Mouse (Mus musculus) lung, embryonic 14.5 days (tissue): ENCODE data around the gene Grip1. TPM values are rescaled to one million over a fixed set of nuclear protein-coding genes. Genes with fewer than 3 reads are reported as not detected.

ENCODE experiments used
- ATAC-seq: fragments of 200-750 bp; cut with Nextera tagmentation; 2 replicates; pipeline ENCODE4 v1.8.0; 2017; ENCODE audit warnings: mild to moderate bottlenecking, moderate TSS enrichment, moderate library complexity; ENCODE audit not compliant: insufficient read depth
- DNase-seq: peaks from one replicate; pipeline ENCODE4 v3.0.0-alpha.2; 2015
- H3K27ac ChIP-seq: fragments of 300-500 bp; sonication (generic); 2 replicates; pipeline ENCODE4 v1.5.1; 2014; ENCODE audit warnings: low read depth, mild to moderate bottlenecking, moderate library complexity
- H3K27me3 ChIP-seq: fragments of 300-500 bp; sonication (generic); 2 replicates; pipeline ENCODE4 v1.6.1; 2014; ENCODE audit warnings: low read length, control low read depth; ENCODE audit not compliant: insufficient read depth
- H3K36me3 ChIP-seq: fragments of 300-500 bp; sonication (generic); 2 replicates; pipeline ENCODE4 v1.6.1; 2014; ENCODE audit warnings: control low read depth; ENCODE audit not compliant: insufficient read depth
- H3K4me1 ChIP-seq: fragments of 300-500 bp; sonication (generic); 2 replicates; pipeline ENCODE4 v1.6.1; 2014; ENCODE audit warnings: antibody characterized with exemption, control low read depth; ENCODE audit not compliant: insufficient read depth
- H3K4me2 ChIP-seq: fragments of 300-500 bp; sonication (generic); 2 replicates; pipeline ENCODE4 v1.6.1; 2014; ENCODE audit warnings: mild to moderate bottlenecking
- H3K4me3 ChIP-seq: fragments of 300-500 bp; sonication (generic); 2 replicates; pipeline ENCODE4 v1.5.1; 2014; ENCODE audit warnings: low read depth, low read length
- H3K9ac ChIP-seq: fragments of 300-500 bp; sonication (generic); 2 replicates; pipeline ENCODE4 v1.6.1; 2014
- H3K9me3 ChIP-seq: fragments of 300-500 bp; sonication (generic); 2 replicates; pipeline ENCODE4 v1.6.1; 2016; ENCODE audit warnings: low read depth, low read length, control low read depth
- CTCF ChIP-seq: IDR thresholded peaks from 2 replicates; pipeline ENCODE4 v1.5.1; 2016; ENCODE audit warnings: antibody characterized with exemption, low read depth
- WGBS: fragments of 180-500 bp; shearing (Covaris S2); extraction: QIAGEN DNeasy Blood & Tissue Kit; methylation state at CpG from one replicate; pipeline ENCODE4 v1.1.7; 2014; 5-methylcytosine and 5-hydroxymethylcytosine counted together
- polyA plus RNA-seq: library from polyadenylated mRNA; unstranded; fragments of >200 nt; fragmentation: Nextera tagmentation; extraction: Ambion mirVana; gene quantifications from 2 replicates; pipeline ENCODE4 v1.2.1, GENCODE M21; 2014

Grip1 gene
- polyA plus RNA-seq, 1 experiment from 2014 or later, result 2.6 TPM

GRCm38 (mm10) chr10:119943906-119944305 lies 490.3 kb downstream of the Grip1 start:
- H3K36me3 ChIP-seq, result no peaks in the 10 kb centered on the region
- H3K9me3 ChIP-seq, result no peaks in the 10 kb centered on the region
- H3K27me3 ChIP-seq, result no peaks in the 10 kb centered on the region
- no peak overlapping the region for H3K9ac ChIP-seq
- no peak for TF ChIP-seq CTCF
- WGBS, result 66% methylated on average over 8 of the region's 8 CpGs
- no peak overlapping the region for H3K4me3 ChIP-seq
- H3K4me1 ChIP-seq, result no peaks in the 10 kb centered on the region
- H3K4me2 ChIP-seq, result no peak overlapping the region
- H3K27ac ChIP-seq, result no peak overlapping the region
- ATAC-seq, result no peak
- DNase-seq, result no peak

DNA sequence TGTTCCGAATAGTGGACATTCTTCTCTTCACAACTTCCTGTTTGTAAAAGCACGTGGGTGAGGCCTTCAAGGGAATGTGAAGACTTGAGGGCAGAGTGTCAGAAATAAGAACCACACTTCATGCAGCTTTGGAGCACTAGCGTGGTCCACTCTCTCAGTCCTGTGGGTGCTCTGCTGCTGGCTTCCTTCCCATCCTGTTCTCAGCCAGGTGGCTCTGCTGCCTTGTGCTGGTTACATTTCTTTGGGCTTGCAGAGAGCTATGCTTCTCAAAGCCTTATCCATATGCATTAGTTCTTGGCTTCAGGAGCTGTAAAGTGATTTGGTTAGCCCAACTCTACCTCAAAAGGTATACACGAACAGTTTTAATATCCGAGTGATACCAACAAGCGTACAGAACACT lies 497.8 kb downstream of the Grip1 start:
- H3K9ac ChIP-seq, result no peak overlapping the region
- no peak for DNase-seq

GRCm38 (mm10) chr10:119957260-119957955 lies 503.8 kb downstream of the Grip1 start:
- Histone ChIP-seq H3K4me2 (no peak overlapping the region), H3K4me1 (no peaks in the 10 kb centered on the region), H3K27ac (no peak overlapping the region), H3K4me3 (no peak overlapping the region), H3K9ac (no peak overlapping the region), H3K27me3 (no peaks in the 10 kb centered on the region), H3K9me3 (no peaks in the 10 kb centered on the region), H3K36me3 (no peaks in the 10 kb centered on the region)
- ATAC-seq (no peak), DNase-seq (no peak)
- WGBS, result 67% methylated on average over 17 of the region's 17 CpGs
- no peak for TF ChIP-seq CTCF

More for the DNA sequence above, 497.8 kb downstream of the Grip1 start:
- no peak for ATAC-seq
- no peaks in the 10 kb centered on the region for H3K4me1 ChIP-seq
- H3K9me3 ChIP-seq, result no peaks in the 10 kb centered on the region
- no peak overlapping the region for H3K27ac ChIP-seq
- TF ChIP-seq CTCF, result no peak
- H3K27me3 ChIP-seq, result no peaks in the 10 kb centered on the region
- no peaks in the 10 kb centered on the region for H3K36me3 ChIP-seq
- no peak overlapping the region for H3K4me2 ChIP-seq
- WGBS, result 67% methylated on average over 6 of the region's 6 CpGs
- H3K4me3 ChIP-seq, result no peak overlapping the region

- TF ChIP-seq CTCF, result no peak
- H3K4me1 ChIP-seq, result no peaks in the 10 kb centered on the region
- ATAC-seq (no peak), DNase-seq (no peak)
- no peak overlapping the region for H3K9ac ChIP-seq
- no peak overlapping the region for H3K4me3 ChIP-seq
- no peaks in the 10 kb centered on the region for H3K36me3 ChIP-seq
- no peaks in the 10 kb centered on the region for H3K9me3 ChIP-seq
- H3K4me2 ChIP-seq, result no peak overlapping the region
- WGBS, result 59% methylated on average over 3 of the region's 3 CpGs
- H3K27ac ChIP-seq, result no peak overlapping the region
- no peaks in the 10 kb centered on the region for H3K27me3 ChIP-seq
Measured at GRCm38 (mm10) chr10:119960915-119961314, 507.3 kb downstream of the Grip1 start.

- no peaks in the 10 kb centered on the region for H3K27me3 ChIP-seq
- DNase-seq (no peak), ATAC-seq (no peak)
- no peaks in the 10 kb centered on the region for H3K4me1 ChIP-seq
- H3K9me3 ChIP-seq, result no peaks in the 10 kb centered on the region
- H3K9ac ChIP-seq, result no peak overlapping the region
- TF ChIP-seq CTCF, result no peak
- H3K36me3 ChIP-seq, result no peaks in the 10 kb centered on the region
- WGBS, result 67% methylated on average over 8 of the region's 8 CpGs
- no peak overlapping the region for H3K27ac ChIP-seq
- H3K4me3 ChIP-seq, result no peak overlapping the region
- no peak overlapping the region for H3K4me2 ChIP-seq
Measured at GRCm38 (mm10) chr10:119966321-119966720, 512.7 kb downstream of the Grip1 start.

GRCm38 (mm10) chr10:119979396-119979795 lies 525.8 kb downstream of the Grip1 start:
- no peak for ATAC-seq

GRCm38 (mm10) chr10:119980032-119980431 lies 526.4 kb downstream of the Grip1 start:
- no peak for DNase-seq

More at GRCm38 (mm10) chr10:119979396-119979795, 525.8 kb downstream of the Grip1 start:
- DNase-seq, result no peak
- H3K4me3 ChIP-seq, result no peak overlapping the region
- H3K9ac ChIP-seq, result no peak overlapping the region
- no peaks in the 10 kb centered on the region for H3K36me3 ChIP-seq
- H3K9me3 ChIP-seq, result no peaks in the 10 kb centered on the region
- no peaks in the 10 kb centered on the region for H3K27me3 ChIP-seq
- no peak for TF ChIP-seq CTCF
- no peaks in the 10 kb centered on the region for H3K4me1 ChIP-seq
- WGBS, result 48% methylated on average over 8 of the region's 8 CpGs
- no peak overlapping the region for H3K4me2 ChIP-seq
- no peak overlapping the region for H3K27ac ChIP-seq

DNA sequence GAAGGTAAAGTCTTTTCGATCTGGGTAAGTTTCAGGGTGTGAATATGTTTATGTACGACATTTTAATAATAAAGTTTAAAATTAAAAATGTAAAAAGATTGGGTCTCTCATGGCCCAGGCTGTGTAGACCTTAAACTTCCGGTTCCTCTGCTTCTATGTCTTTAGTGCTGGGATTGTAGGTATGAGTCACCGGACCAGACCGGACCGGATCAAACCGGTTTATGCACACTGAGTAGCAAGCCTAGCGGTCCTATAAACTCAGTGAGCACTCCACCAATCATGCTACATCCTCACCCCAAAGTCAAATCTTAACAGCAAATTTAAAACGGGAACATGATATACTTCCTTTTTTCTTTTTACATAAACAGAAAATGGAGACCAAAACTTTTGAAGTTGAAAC lies 530.7 kb downstream of the Grip1 start:
- Histone ChIP-seq H3K27ac (no peak overlapping the region), H3K36me3 (no peaks in the 10 kb centered on the region), H3K4me3 (no peak overlapping the region), H3K27me3 (no peaks in the 10 kb centered on the region), H3K9me3 (no peaks in the 10 kb centered on the region), H3K4me1 (no peaks in the 10 kb centered on the region), H3K9ac (no peak overlapping the region), H3K4me2 (no peak overlapping the region)
- DNase-seq (peak; percentile 32), ATAC-seq (no peak)
- 75% methylated on average over 9 of the region's 9 CpGs for WGBS
- no peak for TF ChIP-seq CTCF

More at GRCm38 (mm10) chr10:119980032-119980431, 526.4 kb downstream of the Grip1 start:
- Histone ChIP-seq H3K27me3 (no peaks in the 10 kb centered on the region), H3K4me2 (no peak overlapping the region), H3K9ac (no peak overlapping the region), H3K4me1 (no peaks in the 10 kb centered on the region), H3K36me3 (no peaks in the 10 kb centered on the region), H3K27ac (no peak overlapping the region), H3K4me3 (no peak overlapping the region), H3K9me3 (no peaks in the 10 kb centered on the region)
- no peak for TF ChIP-seq CTCF
- no peak for ATAC-seq
- WGBS, result 48% methylated on average over 11 of the region's 11 CpGs
